Mouse (Mus musculus) kidney, embryonic 16.5 days (tissue): Measurements from ENCODE around the gene Tctn3. TPM values are rescaled to one million over a fixed set of nuclear protein-coding genes. Genes with fewer than 3 reads are reported as not detected.
A peak's percentile ranks its signal among the peaks of the same experiment; 100 is the strongest.
"Not testable (repeated sequence)": the region's sequence is repeated elsewhere in the genome, so short reads cannot be mapped to it uniquely, and the experiment has no call there.

Source experiments
- ATAC-seq: fragments of 200-750 bp; cut with Nextera tagmentation; 2 replicates; pipeline ENCODE4 v1.8.0; 2017; ENCODE audit warnings: moderate TSS enrichment; ENCODE audit not compliant: low FRiP score, low TSS enrichment
- H3K27ac ChIP-seq: fragments of 300-500 bp; sonication (generic); 2 replicates; pipeline ENCODE4 v1.5.1; 2014; ENCODE audit warnings: low read length
- H3K27me3 ChIP-seq: fragments of 300-500 bp; sonication (generic); 2 replicates; pipeline ENCODE4 v1.6.1; 2014; ENCODE audit warnings: low read length, control low read depth, mixed read lengths; ENCODE audit not compliant: insufficient read depth
- H3K36me3 ChIP-seq: fragments of 300-500 bp; sonication (generic); 2 replicates; pipeline ENCODE4 v1.6.1; 2014; ENCODE audit warnings: low read length, control low read depth, mixed read lengths; ENCODE audit not compliant: insufficient read depth
- H3K4me1 ChIP-seq: fragments of 300-500 bp; sonication (generic); 2 replicates; pipeline ENCODE4 v1.6.1; 2014; ENCODE audit warnings: low read length, control low read depth, mixed read lengths; ENCODE audit not compliant: insufficient read depth
- H3K4me2 ChIP-seq: fragments of 300-500 bp; sonication (generic); replicated peaks from 2 replicates; pipeline ENCODE4 v1.6.1; 2014; ENCODE audit warnings: low read depth, low read length
- H3K4me3 ChIP-seq: fragments of 300-500 bp; sonication (generic); 2 replicates; pipeline ENCODE4 v1.5.1; 2014; ENCODE audit warnings: mild to moderate bottlenecking, low read length
- H3K9ac ChIP-seq: fragments of 300-500 bp; sonication (generic); replicated peaks from 2 replicates; pipeline ENCODE4 v1.6.1; 2014; ENCODE audit warnings: low read length
- H3K9me3 ChIP-seq: fragments of 300-500 bp; sonication (generic); 2 replicates; pipeline ENCODE4 v1.6.1; 2016; ENCODE audit warnings: low read length, control low read depth
- WGBS: fragments of 180-500 bp; shearing (Covaris S2); extraction: QIAGEN DNeasy Blood & Tissue Kit; methylation state at CpG from one replicate; pipeline ENCODE4 v1.1.7; 2014; 5-methylcytosine and 5-hydroxymethylcytosine counted together
- polyA plus RNA-seq: library from polyadenylated mRNA; unstranded; fragments of >200 nt; fragmentation: Nextera tagmentation; extraction: Ambion mirVana; gene quantifications from 2 replicates; pipeline ENCODE4 v1.2.1, GENCODE M21; 2015

The Tctn3 gene
- polyA plus RNA-seq, 1 experiment from 2014 or later: 11.5 TPM

DNA sequence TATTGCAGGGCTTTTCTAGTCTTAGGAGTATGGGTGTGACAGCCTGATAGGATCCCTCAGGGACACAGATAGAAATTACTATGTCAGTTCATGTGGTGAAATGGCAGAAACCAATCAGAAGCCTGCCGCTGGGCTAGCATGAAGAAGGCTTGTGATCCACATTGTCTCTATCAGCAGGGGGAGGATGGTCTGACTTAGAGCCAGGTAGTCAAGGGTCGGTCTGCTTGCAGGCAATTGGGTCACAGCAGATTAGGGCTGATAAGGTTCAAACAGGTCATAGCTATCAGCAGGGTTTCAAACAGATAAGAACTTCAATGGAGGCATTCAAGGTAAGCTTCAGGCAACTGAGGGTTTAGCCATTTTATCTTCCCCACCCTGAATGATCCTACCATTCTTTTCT lies 31.1 kb downstream of the Tctn3 start:
- Histone ChIP-seq H3K4me2 (no peak overlapping the region), H3K27me3 (no peaks in the 10 kb centered on the region), H3K4me3 (no peak overlapping the region), H3K9ac (no peak overlapping the region), H3K4me1 (no peaks in the 10 kb centered on the region), H3K36me3 (peaks cover 33% of the 10 kb centered on the region), H3K9me3 (no peaks in the 10 kb centered on the region), H3K27ac (no peak overlapping the region)
- WGBS: 94% methylated on average over 2 of the region's 2 CpGs
- no peak for ATAC-seq

DNA sequence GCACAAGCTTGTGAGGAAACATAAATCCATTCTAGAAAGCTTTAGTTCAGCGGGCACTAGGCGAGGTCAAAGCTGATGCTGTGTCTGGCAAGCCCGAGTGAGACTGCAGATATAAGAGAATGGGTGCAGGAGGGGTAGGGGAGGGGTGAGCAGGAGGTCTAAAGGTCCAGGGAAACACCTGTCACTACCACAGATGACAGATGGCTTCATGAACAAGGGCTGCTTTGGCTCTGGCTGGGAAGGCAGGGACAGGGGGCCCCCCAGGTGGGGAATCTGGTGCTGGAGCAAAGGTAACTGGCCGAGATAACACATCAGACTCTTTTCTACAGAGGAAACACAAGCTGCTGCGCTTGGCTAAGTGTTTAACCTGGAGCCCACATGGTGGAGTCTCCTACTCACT lies 36.6 kb downstream of the Tctn3 start:
- ATAC-seq: no peak
- H3K4me3 ChIP-seq: no peak overlapping the region
- H3K27me3 ChIP-seq: no peaks in the 10 kb centered on the region
- no peak overlapping the region for H3K4me2 ChIP-seq
- WGBS: 69% methylated on average over 5 of the region's 5 CpGs
- H3K27ac ChIP-seq: no peak overlapping the region
- H3K36me3 ChIP-seq: peaks cover 48% of the 10 kb centered on the region
- no peak overlapping the region for H3K9ac ChIP-seq
- H3K9me3 ChIP-seq: peaks cover 1% of the 10 kb centered on the region; the same call in 1 of the 2 replicates
- no peaks in the 10 kb centered on the region for H3K4me1 ChIP-seq

DNA sequence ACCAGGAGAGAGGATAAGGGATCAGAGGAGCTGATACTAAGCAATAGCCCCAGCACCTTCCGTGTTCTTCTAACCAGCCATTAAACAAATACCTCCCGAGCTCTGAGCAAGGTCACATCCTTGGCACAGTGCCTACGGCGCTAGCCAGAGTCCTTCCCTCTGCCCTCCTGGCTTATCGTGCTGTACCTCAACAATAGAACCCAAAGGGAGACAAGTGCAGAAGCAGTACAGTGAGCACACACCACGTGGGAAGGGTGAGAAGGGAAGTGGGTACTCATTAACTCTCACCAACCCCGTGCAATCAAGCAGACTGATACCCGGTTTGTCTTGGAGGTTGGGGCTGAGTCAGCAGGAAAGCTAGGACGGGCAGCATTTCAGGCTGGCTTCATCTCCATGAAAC lies 41.3 kb downstream of the Tctn3 start:
- H3K4me2 ChIP-seq: no peak overlapping the region
- no peaks in the 10 kb centered on the region for H3K27me3 ChIP-seq
- H3K9ac ChIP-seq: no peak overlapping the region
- WGBS: 84% methylated on average over 9 of the region's 9 CpGs
- no peak overlapping the region for H3K27ac ChIP-seq
- H3K9me3 ChIP-seq: peaks cover 9% of the 10 kb centered on the region; the same call in 1 of the 2 replicates
- H3K4me1 ChIP-seq: no peaks in the 10 kb centered on the region
- H3K4me3 ChIP-seq: no peak overlapping the region
- peak; percentile 86 for ATAC-seq
- peaks cover 68% of the 10 kb centered on the region for H3K36me3 ChIP-seq

DNA sequence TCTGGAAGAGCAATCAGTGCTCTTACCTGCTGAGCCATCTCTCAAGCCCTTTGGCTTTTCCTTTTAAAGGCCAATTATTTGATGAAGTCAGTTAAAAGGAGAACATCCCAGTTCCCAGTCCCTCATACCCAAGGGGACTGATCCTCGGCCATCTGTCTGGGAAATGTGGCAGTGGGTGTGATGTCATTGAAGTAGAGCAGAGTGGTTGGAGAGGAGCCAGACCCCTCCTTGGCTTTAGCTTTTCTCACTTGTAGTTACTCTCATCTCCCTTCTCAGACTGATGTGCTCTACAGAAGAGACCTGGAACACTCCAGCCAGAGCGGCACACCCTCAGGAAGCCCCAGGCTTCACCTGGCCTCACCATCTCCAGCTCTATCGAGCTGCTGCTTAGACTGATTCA lies 44.4 kb downstream of the Tctn3 start:
- Histone ChIP-seq H3K4me3 (no peak overlapping the region), H3K9ac (no peak overlapping the region), H3K4me1 (no peaks in the 10 kb centered on the region), H3K36me3 (peaks cover 82% of the 10 kb centered on the region), H3K27me3 (no peaks in the 10 kb centered on the region), H3K9me3 (peaks cover 9% of the 10 kb centered on the region; the same call in 1 of the 2 replicates), H3K27ac (no peak overlapping the region), H3K4me2 (no peak overlapping the region)
- WGBS: 80% methylated on average over 3 of the region's 3 CpGs
- no peak for ATAC-seq

DNA sequence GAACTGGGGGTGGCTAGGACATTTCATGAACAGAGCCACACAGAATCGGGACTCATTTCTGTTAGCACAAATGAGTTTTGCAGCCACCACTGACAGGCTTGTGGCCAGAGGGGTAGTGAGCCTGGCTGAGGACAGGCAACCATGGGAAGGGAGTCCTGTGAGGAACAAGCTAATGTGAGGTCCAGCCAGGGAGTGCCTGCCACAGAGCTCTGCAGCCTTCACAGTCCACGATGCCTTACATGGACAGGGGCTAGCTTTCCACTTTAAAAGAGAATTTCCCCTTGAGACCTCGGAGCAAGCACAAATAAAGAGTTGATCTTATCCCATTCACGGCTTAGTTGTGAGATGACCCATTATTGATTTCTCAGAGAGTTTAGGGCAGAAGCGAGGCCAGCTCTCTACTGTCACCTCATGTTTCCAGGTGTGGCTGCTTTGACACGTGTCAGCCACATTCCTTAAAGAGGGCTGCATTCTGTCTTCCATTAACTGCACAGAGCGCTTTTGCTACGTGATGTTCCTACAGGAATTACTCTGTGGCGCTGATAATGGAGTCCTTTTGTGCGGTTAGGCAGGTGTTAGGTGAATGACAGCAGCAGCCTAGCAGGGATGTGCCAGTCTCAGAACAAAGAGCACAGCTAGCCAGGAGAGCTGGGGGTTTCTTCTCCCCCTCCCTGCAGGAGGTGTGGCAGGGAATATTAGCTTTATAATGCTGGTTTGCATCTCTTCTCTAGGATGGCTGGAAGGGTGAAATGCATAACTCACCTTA lies 48.0 kb downstream of the Tctn3 start:
- no peak overlapping the region for H3K9ac ChIP-seq
- no peaks in the 10 kb centered on the region for H3K4me1 ChIP-seq
- H3K27me3 ChIP-seq: no peaks in the 10 kb centered on the region
- no peaks in the 10 kb centered on the region for H3K9me3 ChIP-seq
- H3K36me3 ChIP-seq: peaks cover 63% of the 10 kb centered on the region
- no peak overlapping the region for H3K27ac ChIP-seq
- H3K4me2 ChIP-seq: no peak overlapping the region
- ATAC-seq: no peak
- 87% methylated on average over 10 of the region's 10 CpGs for WGBS
- H3K4me3 ChIP-seq: no peak overlapping the region

DNA sequence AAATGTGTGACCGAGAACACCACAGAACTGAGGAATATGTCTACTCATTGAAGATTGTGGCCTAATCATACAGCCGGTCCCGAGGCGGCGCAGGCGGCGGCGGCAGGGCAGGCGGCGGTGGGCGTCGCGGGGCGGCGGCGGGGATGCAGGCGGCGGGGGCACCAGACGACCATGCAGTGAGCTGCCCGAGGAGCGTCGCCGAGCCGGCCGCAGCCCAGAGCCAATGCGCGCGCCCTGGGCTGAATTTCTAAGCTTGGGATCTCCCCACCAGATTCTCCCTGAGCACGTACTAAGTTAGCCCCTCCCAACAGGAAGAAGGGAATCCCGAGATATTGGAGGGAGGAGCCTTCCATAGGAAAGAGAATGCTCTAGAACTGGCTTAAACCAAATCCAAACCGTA lies 50.5 kb downstream of the Tctn3 start:
- 75% methylated on average over 11 of the region's 31 CpGs for WGBS
- 0 out of 2 replicates have a peak, but pooled peaks have one; percentile 39 for ATAC-seq
- not testable (repeated sequence) for H3K4me1 ChIP-seq, H3K9ac ChIP-seq, H3K27me3 ChIP-seq, H3K27ac ChIP-seq, H3K9me3 ChIP-seq, H3K4me3 ChIP-seq, H3K4me2 ChIP-seq
- peaks cover 56% of the 10 kb centered on the region for H3K36me3 ChIP-seq

DNA sequence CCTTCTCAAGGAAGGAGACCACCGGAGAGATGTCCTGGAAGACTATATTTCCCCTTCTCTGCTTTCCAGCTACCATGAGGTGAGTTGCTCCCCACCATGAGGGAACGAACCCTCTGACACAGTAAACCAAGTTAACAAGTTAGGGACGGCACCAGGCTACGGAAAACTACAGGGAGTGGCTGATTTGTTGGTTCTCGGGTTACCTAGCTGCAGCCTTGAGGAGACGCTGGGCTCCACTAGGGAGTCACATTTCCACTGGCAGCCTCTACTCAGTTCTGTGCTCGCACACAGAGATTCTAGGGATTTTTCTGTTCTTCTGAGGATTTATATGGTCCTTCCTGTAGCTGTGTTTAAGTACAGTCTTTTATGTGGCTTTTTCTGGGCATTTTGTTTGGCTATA lies 56.0 kb downstream of the Tctn3 start:
- no peak overlapping the region for H3K4me2 ChIP-seq
- ATAC-seq: peak; percentile 52; the same call in 1 of the 2 replicates
- H3K9ac ChIP-seq: no peak overlapping the region
- no peaks in the 10 kb centered on the region for H3K27me3 ChIP-seq
- peaks cover 5% of the 10 kb centered on the region; the same call in 1 of the 2 replicates for H3K4me1 ChIP-seq
- 37% methylated on average over 7 of the region's 7 CpGs for WGBS
- peaks cover 5% of the 10 kb centered on the region for H3K9me3 ChIP-seq
- H3K36me3 ChIP-seq: peaks cover 36% of the 10 kb centered on the region
- H3K4me3 ChIP-seq: no peak overlapping the region
- H3K27ac ChIP-seq: no peak overlapping the region

DNA sequence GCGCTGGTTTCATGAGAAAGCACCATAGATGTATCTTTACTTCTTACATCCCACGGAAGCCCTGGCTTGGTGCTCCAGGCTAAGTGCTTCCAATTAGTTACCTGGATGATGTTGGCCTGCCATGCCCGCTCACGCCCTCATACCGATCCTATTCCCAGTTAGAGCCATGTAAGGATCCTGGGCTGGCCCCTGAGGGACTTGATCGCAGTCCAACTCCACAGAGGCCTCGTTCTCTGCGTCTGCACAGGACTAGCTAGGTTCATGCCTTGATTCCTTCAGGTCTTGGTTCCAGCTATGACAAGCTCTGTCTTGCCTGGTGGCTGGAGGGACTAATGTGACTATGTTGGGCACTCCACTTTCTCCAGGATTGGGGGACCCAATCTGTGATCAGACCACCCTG lies 56.9 kb downstream of the Tctn3 start:
- H3K9ac ChIP-seq: no peak overlapping the region
- H3K4me3 ChIP-seq: no peak overlapping the region
- WGBS: 95% methylated on average over 8 of the region's 8 CpGs
- no peak overlapping the region for H3K4me2 ChIP-seq
- H3K4me1 ChIP-seq: peaks cover 5% of the 10 kb centered on the region
- no peak for ATAC-seq
- H3K9me3 ChIP-seq: peaks cover 5% of the 10 kb centered on the region
- no peak overlapping the region for H3K27ac ChIP-seq
- peaks cover 42% of the 10 kb centered on the region for H3K36me3 ChIP-seq
- no peaks in the 10 kb centered on the region for H3K27me3 ChIP-seq

DNA sequence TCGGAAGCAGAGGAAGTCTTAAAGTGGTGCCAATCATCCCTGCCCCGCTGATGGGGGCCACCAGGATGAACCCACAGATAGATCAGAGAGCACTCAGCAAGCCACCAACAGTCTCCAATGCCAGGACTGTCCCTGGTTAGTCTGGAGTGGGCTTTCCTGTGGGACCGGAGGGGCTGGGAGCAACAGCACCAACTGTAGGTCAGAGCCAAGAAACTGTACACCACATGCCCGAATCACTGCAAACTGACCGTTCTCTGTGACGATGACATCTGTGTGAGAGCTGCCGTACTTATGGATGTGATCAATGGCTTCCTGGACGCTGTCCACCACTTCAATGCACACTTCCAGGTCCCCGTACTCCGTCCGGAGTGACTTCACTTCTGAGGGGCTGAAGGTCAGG lies 57.7 kb downstream of the Tctn3 start:
- H3K4me2 ChIP-seq: no peak overlapping the region

DNA sequence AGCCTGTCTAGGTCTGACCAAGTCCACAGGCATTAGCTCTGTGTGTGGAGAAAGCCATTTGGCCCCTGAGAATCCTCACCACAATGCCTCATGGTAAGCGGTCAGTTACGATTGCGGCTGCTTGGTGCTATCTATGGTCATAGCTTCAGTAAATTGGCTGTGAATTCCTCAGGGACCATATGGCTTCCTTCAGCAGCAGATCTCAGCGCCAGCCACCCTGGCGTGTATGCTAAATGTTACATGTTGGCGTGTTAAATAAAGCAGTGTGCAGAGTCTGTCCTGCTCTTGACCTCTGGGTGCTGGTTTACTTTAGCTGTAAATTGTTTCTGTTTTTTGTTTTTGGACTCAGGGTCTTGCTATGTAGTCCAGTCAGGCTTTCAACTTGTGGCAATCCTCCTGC lies 58.2 kb downstream of the Tctn3 start:
- no peak overlapping the region for H3K4me2 ChIP-seq
- H3K36me3 ChIP-seq: peaks cover 42% of the 10 kb centered on the region
- H3K4me3 ChIP-seq: no peak overlapping the region
- no peaks in the 10 kb centered on the region for H3K27me3 ChIP-seq
- H3K9ac ChIP-seq: no peak overlapping the region
- H3K27ac ChIP-seq: no peak overlapping the region
- 61% methylated on average over 6 of the region's 6 CpGs for WGBS
- peaks cover 5% of the 10 kb centered on the region for H3K9me3 ChIP-seq
- H3K4me1 ChIP-seq: peaks cover 18% of the 10 kb centered on the region
- ATAC-seq: no peak

More for the DNA sequence above, 57.7 kb downstream of the Tctn3 start:
- Histone ChIP-seq H3K9ac (no peak overlapping the region), H3K36me3 (peaks cover 42% of the 10 kb centered on the region), H3K4me3 (no peak overlapping the region), H3K27me3 (no peaks in the 10 kb centered on the region), H3K9me3 (peaks cover 5% of the 10 kb centered on the region), H3K27ac (no peak overlapping the region), H3K4me1 (peaks cover 13% of the 10 kb centered on the region)
- no peak for ATAC-seq
- 59% methylated on average over 11 of the region's 11 CpGs for WGBS
